ENCODE assay signal across 11 mouse cellular contexts in the genomic region with DNA sequence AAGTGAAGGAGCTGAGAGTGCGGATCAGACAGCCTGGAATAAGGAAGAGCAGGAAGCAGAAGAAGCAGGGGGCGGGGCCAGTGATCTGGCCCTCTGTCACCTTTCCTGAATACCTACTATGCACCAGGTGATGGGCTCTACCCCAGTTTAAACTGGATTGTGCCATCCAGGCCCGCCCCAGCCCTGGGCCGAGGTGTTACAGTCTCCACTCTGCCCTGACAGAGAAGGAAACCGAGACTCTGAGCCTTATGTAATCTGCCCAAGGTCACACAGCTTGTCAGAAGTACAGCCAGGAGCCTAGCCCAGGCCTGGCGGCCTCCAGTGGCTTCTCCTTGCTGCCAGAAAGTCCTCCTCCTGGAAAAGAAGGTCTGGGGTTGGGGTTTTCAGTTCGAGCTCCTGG. TPM values are rescaled to one million over a fixed set of nuclear protein-coding genes. Genes with fewer than 3 reads are reported as not detected.
DNase-seq lines count a peak whose midpoint lies in the region; ATAC-seq lines count a peak whose summit lies in the region.
"Had no signal": no experiment of that assay in that cellular context is flagged by ENCODE, and none has a peak within 500 bp of the region (broad histone marks: within the 10 kb centered on the region; RNA-seq: fewer than 3 reads in every experiment).

No protein-coding gene starts in this region.

- ATAC-seq in hindbrain, embryonic 12.5 days (ENCODE audit: low FRiP score), result no peak
- ATAC-seq in hindbrain, embryonic 15.5 days (ENCODE audit: low FRiP score, low read depth), result no peak

- no peak overlapping the region for H3K9ac ChIP-seq in hindbrain, embryonic 12.5 days
- no peak overlapping the region for H3K9ac ChIP-seq in hindbrain, embryonic 15.5 days

- H3K4me2 ChIP-seq in hindbrain, embryonic 12.5 days (replicated peaks), result no peak overlapping the region
- no peak overlapping the region for H3K4me2 ChIP-seq in hindbrain, embryonic 15.5 days

- no peaks in the 10 kb centered on the region for H3K36me3 ChIP-seq in hindbrain, embryonic 10.5 days
- H3K36me3 ChIP-seq in hindbrain, embryonic 12.5 days, result no peaks in the 10 kb centered on the region
- H3K36me3 ChIP-seq in hindbrain, embryonic 15.5 days, result no peaks in the 10 kb centered on the region

- peak overlapping the region; percentile 37 for H3K27ac ChIP-seq in hindbrain, embryonic 10.5 days
- H3K27ac ChIP-seq in hindbrain, embryonic 12.5 days, result no peak overlapping the region
- H3K27ac ChIP-seq in hindbrain, embryonic 15.5 days (replicated peaks), result 0 out of 2 replicates have a peak overlapping the region, but pooled peaks have one; percentile 36

- H3K4me3 ChIP-seq in hindbrain, embryonic 10.5 days, result peak overlapping the region; percentile 31
- no peak overlapping the region for H3K4me3 ChIP-seq in hindbrain, embryonic 12.5 days
- no peak overlapping the region for H3K4me3 ChIP-seq in hindbrain, embryonic 15.5 days
- H3K4me3 ChIP-seq: megakaryocyte, embryonic 14.5 days had no signal

- 17% methylated on average over 7 of the region's 7 CpGs for WGBS in hindbrain, embryonic 10.5 days
- WGBS in hindbrain, embryonic 12.5 days, result 16% methylated on average over 7 of the region's 7 CpGs
- WGBS in hindbrain, embryonic 15.5 days, result 23% methylated on average over 7 of the region's 7 CpGs

- H3K27me3 ChIP-seq in hindbrain, embryonic 10.5 days (ENCODE audit: insufficient read depth, poor library complexity, severe bottlenecking), result peaks cover 88% of the 10 kb centered on the region
- peaks cover 58% of the 10 kb centered on the region for H3K27me3 ChIP-seq in hindbrain, embryonic 12.5 days
- peaks cover 6% of the 10 kb centered on the region; the same call in 1 of the 2 replicates for H3K27me3 ChIP-seq in hindbrain, embryonic 15.5 days

- no peaks in the 10 kb centered on the region for H3K9me3 ChIP-seq in hindbrain, embryonic 10.5 days
- H3K9me3 ChIP-seq in hindbrain, embryonic 12.5 days (replicated peaks), result no peaks in the 10 kb centered on the region
- no peaks in the 10 kb centered on the region for H3K9me3 ChIP-seq in hindbrain, embryonic 15.5 days
- H3K9me3 ChIP-seq: megakaryocyte, embryonic 14.5 days had no signal

- DNase-seq in cerebellum, adult 11-12 months, result peak; percentile 60
- DNase-seq in cerebellum, postnatal 36 days, result no peak
- DNase-seq in hindbrain, embryonic 10.5 days (ENCODE audit: low spot score), result no peak
- DNase-seq in 416B (ENCODE audit: low read depth), result peak; percentile 17
- DNase-seq in right cerebral cortex, postnatal 36 days (ENCODE audit: low spot score in 2 of 2), result no peak
- no peak for DNase-seq in spleen, adult 12 weeks (ENCODE audit: low spot score)
- DNase-seq: gastrocnemius, postnatal 14 days; right cerebral cortex, postnatal 25 days had no signal

- H3K4me1 ChIP-seq in hindbrain, embryonic 10.5 days (replicated peaks), result peaks cover 67% of the 10 kb centered on the region
- peaks cover 44% of the 10 kb centered on the region for H3K4me1 ChIP-seq in hindbrain, embryonic 12.5 days
- peaks cover 52% of the 10 kb centered on the region for H3K4me1 ChIP-seq in hindbrain, embryonic 15.5 days (replicated peaks)

RNA-seq across cellular contexts. Expression of a gene that starts 31.7 kb away (rescaled TPM):
- 0.07 and 0.13 TPM in 2 replicates for polyA plus RNA-seq in hindbrain, embryonic 10.5 days (2016; fragmentation: Nextera tagmentation; extraction: Ambion mirVana)
- polyA plus RNA-seq in hindbrain, embryonic 12.5 days (2016; fragmentation: Nextera tagmentation; extraction: Ambion mirVana), result 7.2 and 10.2 TPM in 2 replicates
- polyA plus RNA-seq in hindbrain, embryonic 15.5 days (2015; fragmentation: Nextera tagmentation; extraction: Ambion mirVana), result 20.9 and 28.6 TPM in 2 replicates

RNA-seq across cellular contexts. Expression of a gene that starts 50.4 kb away (rescaled TPM):
- polyA plus RNA-seq in hindbrain, embryonic 10.5 days (2016; fragmentation: Nextera tagmentation; extraction: Ambion mirVana), result 1.0 and 1.3 TPM in 2 replicates
- polyA plus RNA-seq in hindbrain, embryonic 12.5 days (2016; fragmentation: Nextera tagmentation; extraction: Ambion mirVana), result 0.37 and 0.52 TPM in 2 replicates
- 6.1 and 6.9 TPM in 2 replicates for polyA plus RNA-seq in hindbrain, embryonic 15.5 days (2015; fragmentation: Nextera tagmentation; extraction: Ambion mirVana)

Comparison
In these comparisons a context has a peak if more than half of its experiments do, and no peak if none do; other contexts are left out.
1. DNase-seq: peak in cerebellum, adult 11-12 months (single experiment) and 416B (single experiment); none in cerebellum, postnatal 36 days (0 of 2), hindbrain, embryonic 10.5 days (single experiment), right cerebral cortex, postnatal 36 days (0 of 2) and spleen, adult 12 weeks (single experiment).